Mouse (Mus musculus): ENCODE measurements around the gene Dapp1.
"Not testable (repeated sequence)": the region's sequence is repeated elsewhere in the genome, so short reads cannot be mapped to it uniquely, and the experiment has no call there.

Gene Dapp1

GRCm38 (mm10) chr3:137918932-137919311 lies 62.4 kb downstream of the Dapp1 start:
- DNase-seq (ENCODE audit: low spot score in 2 of 2): peak; percentile 41 to 57

- peak; percentile 94 for DNase-seq (ENCODE audit: low spot score in 2 of 2)
Observed at GRCm38 (mm10) chr3:137918172-137918931, 63.0 kb downstream of the Dapp1 start, which contains the start of gene Lamtor3. Gene Lamtor3, plus strand, starts transcription at chr3:137918506.

GRCm38 (mm10) chr3:137917694-137918171 lies 63.6 kb downstream of the Dapp1 start:
- DNase-seq (ENCODE audit: low spot score in 2 of 2): no peak

GRCm38 (mm10) chr3:137914567-137914966 lies 66.8 kb downstream of the Dapp1 start:
- DNase-seq (ENCODE audit: low spot score in 2 of 2): not testable (repeated sequence)

- DNase-seq (ENCODE audit: low spot score in 2 of 2): no peak
Observed at GRCm38 (mm10) chr3:137913093-137913492, 68.3 kb downstream of the Dapp1 start.

- DNase-seq (ENCODE audit: low spot score in 2 of 2): peak; percentile 41 to 51
Observed at GRCm38 (mm10) chr3:137900149-137900548, 81.2 kb downstream of the Dapp1 start.

GRCm38 (mm10) chr3:137897685-137898084 lies 83.7 kb downstream of the Dapp1 start:
- DNase-seq (ENCODE audit: low spot score in 2 of 2): no peak

GRCm38 (mm10) chr3:137896867-137897266 lies 84.5 kb downstream of the Dapp1 start:
- no peak for DNase-seq (ENCODE audit: low spot score in 2 of 2)

GRCm38 (mm10) chr3:137896386-137896785 lies 85.0 kb downstream of the Dapp1 start:
- no peak for DNase-seq (ENCODE audit: low spot score in 2 of 2)

- no peak for DNase-seq (ENCODE audit: low spot score in 2 of 2)
Observed at GRCm38 (mm10) chr3:137895196-137895595, 86.1 kb downstream of the Dapp1 start.

- DNase-seq (ENCODE audit: low spot score in 2 of 2): no peak
Observed at GRCm38 (mm10) chr3:137893789-137894188, 87.6 kb downstream of the Dapp1 start.

- no peak for DNase-seq (ENCODE audit: low spot score in 2 of 2)
Observed at GRCm38 (mm10) chr3:137892118-137892517, 89.2 kb downstream of the Dapp1 start.

GRCm38 (mm10) chr3:137891089-137891488 lies 90.3 kb downstream of the Dapp1 start:
- DNase-seq (ENCODE audit: low spot score in 2 of 2): no peak

GRCm38 (mm10) chr3:137887961-137888360 lies 93.4 kb downstream of the Dapp1 start:
- DNase-seq (ENCODE audit: low spot score in 2 of 2): no peak

GRCm38 (mm10) chr3:137881093-137881492 lies 100.3 kb downstream of the Dapp1 start:
- DNase-seq (ENCODE audit: low spot score in 2 of 2): no peak

All from right cerebral cortex, postnatal 10 days (tissue).